ENCODE assay signal across 13 mouse cellular contexts in genomic region chr10:58386997-58387396, GRCm38 (mm10).
"Had no signal": no experiment of that assay in that cellular context is flagged by ENCODE, and none has a peak within 500 bp of the region (broad histone marks: within the 10 kb centered on the region; RNA-seq: fewer than 3 reads in every experiment).

No protein-coding gene starts in this region.

- H3K4me2 ChIP-seq: limb, embryonic 15.5 days; liver, embryonic 12.5 days had no signal

- H3K9ac ChIP-seq: limb, embryonic 15.5 days; liver, embryonic 12.5 days had no signal

- H3K36me3 ChIP-seq: limb, embryonic 15.5 days; midbrain, embryonic 10.5 days had no signal

- ATAC-seq: hindbrain, embryonic 16.5 days; inflammation-experienced regulatory T-cells, adult 6 months; intestine, postnatal 0 days; liver, embryonic 12.5 days; midbrain, embryonic 16.5 days had no signal

- H3K4me3 ChIP-seq: limb, embryonic 15.5 days; liver, embryonic 12.5 days; midbrain, embryonic 10.5 days had no signal

- H3K27me3 ChIP-seq: limb, embryonic 15.5 days; liver, embryonic 12.5 days had no signal

- H3K9me3 ChIP-seq: limb, embryonic 15.5 days; liver, embryonic 12.5 days; midbrain, embryonic 10.5 days had no signal

- H3K27ac ChIP-seq: kidney, postnatal 0 days; limb, embryonic 15.5 days; liver, embryonic 12.5 days; midbrain, embryonic 10.5 days had no signal

- DNase-seq: kidney, adult 9 months; kidney, postnatal 36 days; right cerebral cortex, postnatal 14 days; thymus, adult 2 months; thymus, postnatal 36 days had no signal
